Mouse (Mus musculus): Measurements from ENCODE around the gene Il6ra.

The Il6ra gene

DNA sequence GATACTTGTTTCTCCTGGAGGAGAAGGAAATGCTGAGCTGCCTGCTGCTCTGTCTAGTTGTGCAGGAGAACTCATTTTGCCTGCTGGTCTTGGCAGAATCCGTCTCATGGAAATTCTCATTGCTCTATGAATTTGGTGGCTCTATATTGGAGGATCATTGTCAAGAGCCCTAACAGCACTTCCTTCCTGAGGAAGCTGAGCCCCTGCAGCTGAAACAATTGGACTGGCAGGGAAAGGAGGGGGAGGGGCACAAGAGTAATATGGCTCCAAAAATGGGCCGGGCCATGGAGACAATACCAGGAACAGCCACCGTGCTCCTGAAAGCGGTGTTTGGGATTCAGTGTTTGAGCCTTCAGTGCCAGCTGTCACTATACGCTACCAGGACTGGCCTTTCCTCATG lies 59.2 kb downstream of the Il6ra start:
- no peak for DNase-seq (ENCODE audit: low read depth, low spot score)

GRCm38 (mm10) chr3:89848083-89848482 lies 64.9 kb downstream of the Il6ra start:
- no peak for DNase-seq (ENCODE audit: low read depth, low spot score)

GRCm38 (mm10) chr3:89847596-89847995 lies 65.4 kb downstream of the Il6ra start:
- no peak for DNase-seq (ENCODE audit: low read depth, low spot score)

- no peak for DNase-seq (ENCODE audit: low read depth, low spot score)
Measured at GRCm38 (mm10) chr3:89847126-89847525, 65.9 kb downstream of the Il6ra start.

- DNase-seq (ENCODE audit: low read depth, low spot score) = no peak
Measured at GRCm38 (mm10) chr3:89845814-89846213, 67.2 kb downstream of the Il6ra start.

GRCm38 (mm10) chr3:89843148-89843547 lies 69.8 kb downstream of the Il6ra start:
- DNase-seq (ENCODE audit: low read depth, low spot score) = no peak

- DNase-seq (ENCODE audit: low read depth, low spot score) = peak; percentile 50
Measured at GRCm38 (mm10) chr3:89842258-89842657, 70.7 kb downstream of the Il6ra start.

GRCm38 (mm10) chr3:89835362-89835761 lies 77.6 kb downstream of the Il6ra start:
- no peak for DNase-seq (ENCODE audit: low read depth, low spot score)

DNA sequence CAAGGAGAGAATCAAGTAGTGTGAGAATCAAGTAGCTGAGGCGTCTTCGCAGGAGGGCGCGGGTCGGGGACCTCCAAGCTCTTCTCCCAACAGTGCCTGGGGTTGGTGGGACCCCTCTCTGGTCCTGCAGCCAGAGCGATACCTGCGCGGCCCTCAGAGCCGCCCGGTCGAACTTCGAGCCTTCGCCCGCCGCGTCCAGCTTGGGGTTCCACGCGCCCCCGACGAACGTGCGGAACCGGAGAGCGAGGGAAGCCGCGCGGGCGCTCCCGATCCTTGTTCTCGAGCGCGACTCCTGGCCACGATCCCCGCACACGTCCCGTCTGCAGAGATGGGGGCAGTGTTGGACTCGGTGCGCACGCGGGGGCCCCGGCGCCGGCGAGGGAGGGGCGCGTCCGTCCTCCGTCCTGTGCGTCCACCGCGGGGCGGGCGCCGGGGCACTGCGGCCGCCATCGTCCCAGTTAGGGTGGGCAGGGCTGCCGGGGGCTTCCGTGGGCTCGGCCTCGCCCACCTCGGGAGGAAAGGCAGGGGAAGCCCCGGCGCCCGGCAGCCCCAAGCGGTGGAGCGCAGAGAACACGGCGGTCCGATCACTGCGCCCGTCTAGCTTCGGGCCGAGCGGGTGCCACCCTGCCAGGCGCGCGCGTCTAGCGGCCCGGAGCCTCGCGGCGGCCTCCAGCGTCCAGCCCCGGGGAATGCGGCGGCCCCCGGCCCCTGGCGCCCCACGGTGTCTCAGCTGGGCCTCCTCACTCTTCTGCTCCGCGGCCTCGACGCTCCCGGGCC lies 82.0 kb downstream of the Il6ra start, which contains the start of gene She:
TSS of gene She (plus strand) at position 556 of the 777 bp plus-strand sequence.
- DNase-seq (ENCODE audit: low read depth, low spot score) = no peak

GRCm38 (mm10) chr3:89826295-89826694 lies 86.7 kb downstream of the Il6ra start:
- no peak for DNase-seq (ENCODE audit: low read depth, low spot score)

GRCm38 (mm10) chr3:89823594-89823993 lies 89.4 kb downstream of the Il6ra start:
- DNase-seq (ENCODE audit: low read depth, low spot score) = no peak

DNA sequence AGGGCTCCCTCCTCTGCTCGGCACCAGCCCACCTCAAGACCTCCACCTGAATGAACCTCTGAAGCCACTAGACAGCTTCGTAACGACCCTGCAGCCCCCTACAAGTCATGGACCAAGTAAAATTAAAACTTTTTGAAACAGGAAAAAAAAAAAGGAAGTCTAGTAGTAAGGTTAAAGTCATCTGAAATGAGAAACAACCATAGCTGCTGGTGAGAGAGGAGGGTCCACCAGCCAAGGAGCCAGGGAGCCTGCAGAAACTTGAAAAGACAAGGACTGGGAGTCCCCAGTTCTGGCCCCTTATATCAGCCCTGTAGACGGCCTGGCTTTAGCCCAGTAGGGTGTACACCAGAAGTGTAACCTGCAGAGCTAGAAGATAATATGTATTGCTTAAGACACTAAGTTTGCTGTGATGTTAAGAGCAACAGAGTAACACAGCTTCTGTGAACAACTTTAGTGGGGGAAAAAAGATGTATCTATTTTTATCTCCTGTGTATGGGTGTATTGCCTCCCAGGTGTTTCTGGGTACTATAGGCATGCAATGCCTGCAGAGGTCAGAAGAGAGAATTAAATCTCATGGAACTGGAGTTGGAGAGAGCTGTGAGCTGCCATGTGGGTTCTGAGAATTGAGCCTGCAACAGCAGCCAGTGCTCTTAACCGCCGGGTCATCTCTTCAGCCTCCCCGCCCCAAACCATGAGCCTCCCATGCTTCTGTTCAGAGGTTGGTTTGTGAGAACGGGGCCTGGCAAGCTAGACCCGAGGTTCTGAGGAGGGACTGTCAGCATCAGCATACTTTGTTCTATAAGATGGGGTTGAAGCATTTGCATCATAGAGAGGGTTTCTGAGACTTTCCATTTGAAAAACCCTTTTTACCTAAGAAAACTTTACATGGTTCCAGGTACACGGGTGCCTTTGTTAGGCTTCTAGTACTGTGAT lies 91.2 kb downstream of the Il6ra start:
- no peak for DNase-seq (ENCODE audit: low read depth, low spot score)

GRCm38 (mm10) chr3:89821096-89821513 lies 91.9 kb downstream of the Il6ra start:
- DNase-seq (ENCODE audit: low read depth, low spot score) = no peak

- no peak for DNase-seq (ENCODE audit: low read depth, low spot score)
Measured at GRCm38 (mm10) chr3:89820311-89821095, 92.5 kb downstream of the Il6ra start.

DNA sequence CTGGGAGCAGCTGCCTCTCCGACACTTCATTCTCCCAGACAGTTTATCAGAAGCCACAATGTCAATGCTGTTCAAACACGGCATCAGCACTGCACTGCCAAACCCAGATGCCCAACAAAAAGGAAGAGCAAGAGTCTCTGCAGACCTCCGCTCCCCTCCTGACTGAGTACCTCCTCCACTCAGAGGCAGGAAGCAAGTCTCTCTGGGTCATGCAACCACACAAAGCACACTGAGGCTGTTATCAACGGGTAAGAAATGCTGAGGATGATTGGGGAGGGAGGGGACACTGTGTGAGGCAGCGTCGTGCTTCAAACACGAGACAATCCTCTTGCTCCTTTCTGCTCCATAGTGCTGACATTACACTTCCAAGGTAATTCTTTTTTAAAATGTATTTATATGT lies 93.1 kb downstream of the Il6ra start:
- no peak for DNase-seq (ENCODE audit: low read depth, low spot score)

GRCm38 (mm10) chr3:89818605-89819004 lies 94.4 kb downstream of the Il6ra start:
- no peak for DNase-seq (ENCODE audit: low read depth, low spot score)

DNA sequence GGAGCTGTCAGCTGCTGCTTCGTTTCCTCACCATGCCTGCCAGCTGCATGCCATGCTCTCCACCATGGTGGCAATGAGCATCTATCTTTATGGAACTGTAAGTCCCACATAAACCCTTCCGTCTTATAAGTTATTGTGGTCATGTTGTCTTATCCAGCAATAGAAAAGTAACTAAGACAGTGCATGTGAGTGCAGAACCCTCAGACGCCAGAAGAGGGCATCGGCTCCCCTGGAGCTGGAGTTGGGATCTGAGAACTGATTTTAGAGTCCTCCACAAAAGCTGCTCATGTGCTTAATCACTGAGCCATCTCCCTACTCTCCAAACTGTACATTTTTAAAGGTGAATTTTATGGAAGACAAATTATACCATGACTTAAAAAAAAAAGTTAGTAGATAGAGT lies 95.9 kb downstream of the Il6ra start:
- DNase-seq (ENCODE audit: low read depth, low spot score) = no peak

Data from c-Kit-negative CD71-positive TER-119-positive erythroid progenitor cells, embryonic 14.5 days (primary cell).